Mouse (Mus musculus) activated CD4-positive, CD25-positive, alpha-beta regulatory T cell, adult 4 months (primary cell): Measurements from ENCODE around the gene Itga2b. TPM values are rescaled to one million over a fixed set of nuclear protein-coding genes. Genes with fewer than 3 reads are reported as not detected.
"Not testable (repeated sequence)": the region's sequence is repeated elsewhere in the genome, so short reads cannot be mapped to it uniquely, and the experiment has no call there.

ENCODE experiments used
- ATAC-seq: one replicate; pipeline ENCODE4 v1.8.0; 2017
- polyA plus RNA-seq, 2 experiments: library from polyadenylated mRNA; unstranded; fragments of 100-300 nt; shearing (Covaris generic); gene quantifications; one replicate each; pipeline ENCODE4 v1.2.1; 2017

The Itga2b gene
- polyA plus RNA-seq, 2 experiments from 2014 or later: 0.34 TPM; not detected in 1

GRCm38 (mm10) chr11:102410345-102410744 is 59.6 kb downstream of the Itga2b start:
- ATAC-seq: not testable (repeated sequence)

- no peak for ATAC-seq
Measured at GRCm38 (mm10) chr11:102409795-102410330, 60.1 kb downstream of the Itga2b start.

- ATAC-seq: no peak
Measured at GRCm38 (mm10) chr11:102408888-102409794, 60.8 kb downstream of the Itga2b start.

GRCm38 (mm10) chr11:102408344-102408876 is 61.5 kb downstream of the Itga2b start:
- ATAC-seq: peak; percentile 94

GRCm38 (mm10) chr11:102407834-102408215 is 62.1 kb downstream of the Itga2b start, which contains the start of gene Slc25a39:
Slc25a39 (minus strand) TSS chr11:102407946.
- ATAC-seq: no peak

- ATAC-seq: peak; percentile 36
Measured at GRCm38 (mm10) chr11:102406900-102407833, 62.8 kb downstream of the Itga2b start.

- no peak for ATAC-seq
Measured at GRCm38 (mm10) chr11:102406401-102406800, 63.5 kb downstream of the Itga2b start.

- ATAC-seq: no peak
Measured at GRCm38 (mm10) chr11:102405544-102406285, 64.2 kb downstream of the Itga2b start.

GRCm38 (mm10) chr11:102404161-102405010 is 65.5 kb downstream of the Itga2b start:
- no peak for ATAC-seq

- ATAC-seq: no peak
Measured at GRCm38 (mm10) chr11:102403657-102404056, 66.3 kb downstream of the Itga2b start.

Other genes starting within 250 kb of the Itga2b start
- gene Hdac5, start 240.0 kb downstream of the Itga2b start, polyA plus RNA-seq: 1 to 10 TPM; 6.0 to 9.3 TPM
- 1 to 10 TPM; 2.0 to 3.8 TPM for gene BC030867, start 221.2 kb downstream of the Itga2b start, polyA plus RNA-seq
- gene Asb16, start 201.4 kb downstream of the Itga2b start, polyA plus RNA-seq: not detected
- 10 to 100 TPM; 54.5 to 58.3 TPM for gene Tmub2, start 185.2 kb downstream of the Itga2b start, polyA plus RNA-seq
- gene Atxn7l3, start 173.5 kb downstream of the Itga2b start, polyA plus RNA-seq: 1 to 10 TPM; 7.5 to 8.3 TPM
- 10 to 100 TPM; 37.4 to 49.6 TPM for gene Ubtf, start 150.4 kb downstream of the Itga2b start, polyA plus RNA-seq
- gene Slc4a1, start 103.9 kb downstream of the Itga2b start, polyA plus RNA-seq: 1 to 10 TPM in 1 of 2 experiments, not detected in 1; 2.9 TPM
- 1 to 10 TPM; 2.4 TPM for gene Rundc3a, start 76.7 kb downstream of the Itga2b start, polyA plus RNA-seq
- gene Slc25a39, start 62.2 kb downstream of the Itga2b start, polyA plus RNA-seq: 10 to 100 TPM; 50.9 to 65.4 TPM
- gene Grn, start 39.8 kb downstream of the Itga2b start, polyA plus RNA-seq: 10 to 100 TPM; 23.7 to 30.3 TPM
- not detected for gene Fam171a2, start 22.4 kb downstream of the Itga2b start, polyA plus RNA-seq
- gene Gpatch8, start 86.3 kb upstream of the Itga2b start, polyA plus RNA-seq: 10 to 100 TPM; 54.2 to 55.9 TPM
- not detected for gene Gm11627, start 109.3 kb upstream of the Itga2b start, polyA plus RNA-seq
- gene Fzd2, start 134.3 kb upstream of the Itga2b start, polyA plus RNA-seq: not detected
- not detected for gene Meioc, start 193.6 kb upstream of the Itga2b start, polyA plus RNA-seq
- 10 to 100 TPM; 36.5 to 37.9 TPM for gene Ccdc43, start 227.7 kb upstream of the Itga2b start, polyA plus RNA-seq